8 mouse cellular contexts compared by ENCODE assay signal in the genomic region with DNA sequence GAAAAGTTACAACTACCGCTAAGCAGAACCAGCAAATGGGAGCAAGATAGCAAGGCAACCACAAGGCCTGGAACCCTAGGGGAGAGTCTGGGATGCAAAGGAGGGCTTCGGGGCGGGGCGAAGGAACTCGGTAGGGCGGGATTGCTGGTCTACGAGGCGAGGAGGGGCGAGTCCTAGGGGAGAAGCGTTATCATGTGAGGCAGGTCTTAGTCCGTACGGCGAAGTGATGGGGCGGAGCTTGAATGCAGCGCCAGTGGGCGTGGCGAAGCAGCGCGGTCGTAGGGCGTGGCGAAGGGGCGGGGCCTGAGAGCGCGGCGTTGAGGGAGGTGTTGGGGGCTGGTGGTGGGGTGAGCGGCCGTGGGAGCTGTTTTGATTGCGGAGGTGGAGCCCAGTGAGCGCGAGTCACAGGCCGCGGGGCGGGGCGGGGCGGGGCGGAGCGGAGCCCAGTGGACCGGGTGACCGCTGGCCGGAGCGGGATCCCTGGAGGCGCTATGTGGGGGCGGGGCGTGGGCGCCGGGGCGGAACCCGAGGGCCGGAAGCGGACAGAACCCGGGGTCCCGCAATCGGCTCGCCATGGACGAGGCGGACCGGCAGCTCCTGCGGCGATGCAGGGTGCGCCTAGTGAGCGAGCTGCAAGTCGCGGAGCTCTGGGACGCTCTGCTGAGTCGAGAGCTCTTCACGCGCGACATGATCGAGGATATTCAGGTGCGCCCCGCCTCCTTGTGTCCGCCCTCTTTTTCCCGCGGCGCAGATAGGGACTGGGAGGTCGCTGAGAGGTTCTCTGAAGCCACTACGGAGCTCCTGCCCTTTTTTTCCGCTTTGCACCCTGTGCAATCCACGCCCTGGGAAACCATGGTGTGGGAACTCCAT. TPM values are rescaled to one million over a fixed set of nuclear protein-coding genes. Genes with fewer than 3 reads are reported as not detected.
DNase-seq lines count a peak whose midpoint lies in the region; ATAC-seq and TF ChIP-seq lines count a peak whose summit lies in the region.

Gene Casp9, plus strand, starts transcription at position 331 of the 870 bp plus-strand sequence.

- peaks cover 25% of the 10 kb centered on the region for H3K36me3 ChIP-seq in heart, embryonic 10.5 days
- H3K36me3 ChIP-seq in kidney, embryonic 15.5 days, result peaks cover 28% of the 10 kb centered on the region

- H3K4me3 ChIP-seq in bone marrow macrophage, adult 2 months (ENCODE audit: insufficient read depth, low read length), result peak within 1 kb of the TSS; percentile 94
- peak within 1 kb of the TSS; percentile 93 for H3K4me3 ChIP-seq in embryonic fibroblast, embryonic 13.5 days (ENCODE audit: insufficient read depth, low read length)
- peak within 1 kb of the TSS; percentile 84 for H3K4me3 ChIP-seq in heart, embryonic 10.5 days
- peak within 1 kb of the TSS; percentile 78 for H3K4me3 ChIP-seq in kidney, embryonic 15.5 days (replicated peaks)

- H3K9me3 ChIP-seq in heart, embryonic 10.5 days, result no peaks in the 10 kb centered on the region
- H3K9me3 ChIP-seq in kidney, embryonic 15.5 days (replicated peaks), result no peaks in the 10 kb centered on the region

- ATAC-seq in kidney, embryonic 15.5 days (replicated peaks; ENCODE audit: low FRiP score), result peak; percentile 87
- peak; percentile 72 for ATAC-seq in monocyte, adult 5-6 weeks (replicated peaks; ENCODE audit: insufficient number of reproducible peaks, low FRiP score, low TSS enrichment, poor library complexity, severe bottlenecking)

- H3K27me3 ChIP-seq in heart, embryonic 10.5 days (ENCODE audit: insufficient read depth, poor library complexity, severe bottlenecking), result no peaks in the 10 kb centered on the region
- H3K27me3 ChIP-seq in kidney, embryonic 15.5 days, result no peaks in the 10 kb centered on the region

- TF ChIP-seq POLR2A in bone marrow macrophage, adult 2 months (IDR thresholded peaks at IDR 0.05; ENCODE audit: borderline replicate concordance, low read depth, low read length), result no peak
- peak; percentile 89 for TF ChIP-seq POLR2A in embryonic fibroblast, embryonic 13.5 days (IDR thresholded peaks at IDR 0.05; ENCODE audit: low read depth, low read length)

- H3K4me1 ChIP-seq in bone marrow macrophage, adult 2 months (ENCODE audit: control insufficient read depth, insufficient read depth, low read length), result peaks cover 29% of the 10 kb centered on the region
- H3K4me1 ChIP-seq in embryonic fibroblast, embryonic 13.5 days (ENCODE audit: control insufficient read depth, insufficient read depth, low read length), result no peaks in the 10 kb centered on the region
- peaks cover 17% of the 10 kb centered on the region for H3K4me1 ChIP-seq in heart, embryonic 10.5 days
- peaks cover 44% of the 10 kb centered on the region for H3K4me1 ChIP-seq in kidney, embryonic 15.5 days

- peak within 1 kb of the TSS; percentile 96 for H3K27ac ChIP-seq in bone marrow macrophage, adult 2 months (ENCODE audit: insufficient read depth, low read depth, low read length)
- H3K27ac ChIP-seq in embryonic fibroblast, embryonic 13.5 days (ENCODE audit: insufficient read depth, low read length), result peak within 1 kb of the TSS; percentile 97
- peak within 1 kb of the TSS; percentile 93 for H3K27ac ChIP-seq in heart, embryonic 10.5 days
- H3K27ac ChIP-seq in kidney, embryonic 15.5 days, result peak within 1 kb of the TSS; percentile 99

- peak within 1 kb of the TSS; percentile 67 for H3K9ac ChIP-seq in kidney, embryonic 15.5 days

- WGBS in heart, embryonic 10.5 days, result under 1% methylated on average over 79 of the region's 80 CpGs
- under 1% methylated on average over 76 of the region's 80 CpGs for WGBS in kidney, embryonic 15.5 days

- no peak for TF ChIP-seq CTCF in bone marrow macrophage, adult 2 months (IDR thresholded peaks at IDR 0.05; ENCODE audit: low read depth, low read length)
- TF ChIP-seq CTCF in embryonic fibroblast, embryonic 13.5 days (IDR thresholded peaks at IDR 0.05; ENCODE audit: borderline replicate concordance, insufficient read depth, low read length), result no peak

- DNase-seq in A20 (ENCODE audit: low read depth, low spot score), result peak; percentile 99
- peak; percentile 99 for DNase-seq in heart, embryonic 10.5 days (ENCODE audit: low spot score)
- DNase-seq in liver, result peak; percentile 99
- peak; percentile 99 for DNase-seq in spleen, postnatal 4 days (ENCODE audit: low spot score in 2 of 2)

- H3K4me2 ChIP-seq in kidney, embryonic 15.5 days, result peak within 1 kb of the TSS; percentile 62

RNA-seq across cellular contexts. Expression of gene Casp9, which starts in this region (rescaled TPM):
- 34.2 and 35.1 TPM in 2 replicates for polyA plus RNA-seq in bone marrow macrophage, adult 2 months (2012; ENCODE audit: insufficient read depth, insufficient read length, missing spikeins)
- polyA plus RNA-seq in embryonic fibroblast, embryonic 13.5 days (2011; ENCODE audit: insufficient read length, low read depth, missing spikeins), result 10.0 and 13.2 TPM in 2 replicates
- 21.4 and 22.5 TPM in 2 replicates for polyA plus RNA-seq in heart, embryonic 10.5 days (2016; fragmentation: Nextera tagmentation; extraction: Ambion mirVana)
- polyA plus RNA-seq in kidney, embryonic 15.5 days (2015; fragmentation: Nextera tagmentation; extraction: Ambion mirVana), result 23.7 and 25.8 TPM in 2 replicates
- 23.4 to 41.6 TPM (median 39.5 TPM) in 3 replicates for total RNA-seq in monocyte, adult 5-6 weeks (2017)

Comparison
In these comparisons a context has a peak if more than half of its experiments do, and no peak if none do; other contexts are left out.
1. Peak in every context shown above with its lines: DNase-seq, ATAC-seq, H3K4me3 ChIP-seq and H3K27ac ChIP-seq.